Mouse (Mus musculus) MEL (cell line): ENCODE data around the gene Gm19684. TPM values are rescaled to one million over a fixed set of nuclear protein-coding genes. Genes with fewer than 3 reads are reported as not detected.
"Not testable (repeated sequence)": the region's sequence is repeated elsewhere in the genome, so short reads cannot be mapped to it uniquely, and the experiment has no call there.

Experiments used
- DNase-seq: peaks from one replicate; pipeline ENCODE4 v3.0.0; 2011; ENCODE audit warnings: low read depth, low spot score
- H3K27ac ChIP-seq: 2 replicates; pipeline ENCODE4 v1.5.1; 2012; ENCODE audit warnings: low read depth, mild to moderate bottlenecking, control low read depth, low read length, moderate library complexity; ENCODE audit not compliant: control insufficient read depth
- H3K27me3 ChIP-seq, 2 experiments: fragments of 150-350 bp in 1 of 2; sonication (generic) in 1 of 2; 2 replicates each; pipeline ENCODE4 v1.6.1; 2012; ENCODE audit warnings: low read length in 2 of 2, mild to moderate bottlenecking in 2 of 2, improper control_type of control experiment in 1 of 2, moderate library complexity in 1 of 2; ENCODE audit not compliant: insufficient read depth in 2 of 2, control insufficient read depth in 1 of 2
- H3K36me3 ChIP-seq, 2 experiments: 2 replicates each; pipeline ENCODE4 v1.6.1; 2012 to 2014; ENCODE audit warnings: low read length in 2 of 2, improper control_type of control experiment in 1 of 2, inconsistent platforms in 1 of 2, mild to moderate bottlenecking in 1 of 2; ENCODE audit not compliant: insufficient read depth in 2 of 2, control insufficient read depth in 1 of 2
- H3K4me1 ChIP-seq, 2 experiments: fragments of 150-350 bp in 1 of 2; sonication (generic) in 1 of 2; 2 replicates each; pipeline ENCODE4 v1.6.1; 2012; ENCODE audit warnings: low read length in 2 of 2, improper control_type of control experiment in 1 of 2, mild to moderate bottlenecking in 1 of 2; ENCODE audit not compliant: insufficient read depth in 2 of 2, control insufficient read depth in 1 of 2
- H3K4me3 ChIP-seq, 2 experiments: fragments of 150-350 bp in 1 of 2; sonication (generic) in 1 of 2; 2 replicates each; pipeline ENCODE4 v1.5.1; 2012; ENCODE audit warnings: low read depth in 2 of 2, low read length in 2 of 2, mild to moderate bottlenecking in 2 of 2, moderate library complexity in 2 of 2, control low read depth in 1 of 2, improper control_type of control experiment in 1 of 2; ENCODE audit not compliant: control insufficient read depth in 1 of 2, insufficient read depth in 1 of 2
- H3K79me2 ChIP-seq: 2 replicates; pipeline ENCODE4 v1.6.1; 2012; ENCODE audit warnings: mild to moderate bottlenecking, low read length, moderate library complexity; ENCODE audit not compliant: control insufficient read depth, poor library complexity, insufficient read depth
- H3K9ac ChIP-seq: 2 replicates; pipeline ENCODE4 v1.6.1; 2012; ENCODE audit warnings: low read depth, mild to moderate bottlenecking, control low read depth, low read length, moderate library complexity; ENCODE audit not compliant: control insufficient read depth, poor library complexity, severe bottlenecking
- H3K9me3 ChIP-seq: fragments of 150-350 bp; sonication (generic); replicated peaks from 2 replicates; pipeline ENCODE4 v1.6.1; 2012; ENCODE audit warnings: mild to moderate bottlenecking, low read length, improper control_type of control experiment, moderate library complexity; ENCODE audit not compliant: insufficient read depth
- ETS1 ChIP-seq: IDR thresholded peaks from 2 replicates; pipeline ENCODE4 v1.6.1; 2012; ENCODE audit warnings: low read depth, mild to moderate bottlenecking, inconsistent platforms, low read length, improper control_type of control experiment, moderate library complexity
- HCFC1 ChIP-seq: IDR thresholded peaks from 2 replicates; pipeline ENCODE4 v1.6.1; 2012; ENCODE audit warnings: low read depth, mild to moderate bottlenecking, inconsistent platforms, low read length, improper control_type of control experiment, moderate library complexity
- KAT2A ChIP-seq: conservative IDR thresholded peaks from 2 replicates; pipeline ENCODE4 v1.6.1; 2012; ENCODE audit warnings: low read depth, low read length, improper control_type of control experiment, inconsistent platforms
- MXI1 ChIP-seq: IDR thresholded peaks from 2 replicates; pipeline ENCODE4 v1.6.1; 2011; ENCODE audit warnings: mild to moderate bottlenecking, low read depth, low read length, improper control_type of control experiment
- MYB ChIP-seq: IDR thresholded peaks from 2 replicates; pipeline ENCODE4 v1.6.1; 2011; ENCODE audit warnings: mild to moderate bottlenecking, low read depth, low read length, improper control_type of control experiment
- MYC ChIP-seq: IDR thresholded peaks from 2 replicates; pipeline ENCODE4 v1.6.1; 2011; ENCODE audit warnings: low read depth, mild to moderate bottlenecking, low read length, improper control_type of control experiment, moderate library complexity
- POLR2AphosphoS2 ChIP-seq: IDR thresholded peaks from 2 replicates; pipeline ENCODE4 v1.6.1; 2011; ENCODE audit warnings: low read length, improper control_type of control experiment
- RAD21 ChIP-seq: IDR thresholded peaks from 2 replicates; pipeline ENCODE4 v1.6.1; 2011; ENCODE audit warnings: mild to moderate bottlenecking, low read depth, low read length, improper control_type of control experiment
- RCOR1 ChIP-seq: IDR thresholded peaks from 2 replicates; pipeline ENCODE4 v1.6.1; 2012; ENCODE audit warnings: low read depth, mild to moderate bottlenecking, inconsistent platforms, low read length, improper control_type of control experiment
- SMC3 ChIP-seq: IDR thresholded peaks from 2 replicates; pipeline ENCODE4 v1.6.1; 2011; ENCODE audit warnings: low read depth, low read length, improper control_type of control experiment
- UBTF ChIP-seq: IDR thresholded peaks from 2 replicates; pipeline ENCODE4 v1.6.1; 2012; ENCODE audit warnings: low read depth, mild to moderate bottlenecking, inconsistent platforms, low read length, improper control_type of control experiment, moderate library complexity, borderline replicate concordance; ENCODE audit not compliant: insufficient read depth
- USF2 ChIP-seq, 2 experiments: IDR thresholded peaks; 2 replicates each; pipeline ENCODE4 v1.6.1; 2011 to 2012; ENCODE audit warnings: improper control_type of control experiment in 2 of 2, low read length in 2 of 2, borderline replicate concordance in 1 of 2, inconsistent platforms in 1 of 2, low read depth in 1 of 2, mild to moderate bottlenecking in 1 of 2; ENCODE audit not compliant: insufficient read depth in 1 of 2
- ZMIZ1 ChIP-seq: IDR thresholded peaks from 2 replicates; pipeline ENCODE4 v1.6.1; 2012; ENCODE audit warnings: low read depth, mild to moderate bottlenecking, inconsistent platforms, low read length, improper control_type of control experiment, moderate library complexity
- polyA plus RNA-seq, 2 experiments: library from polyadenylated mRNA; stranded (reverse) in 1 of 2; unstranded in 1 of 2; fragments of >175 nt in 1 of 2; fragments of >200 nt in 1 of 2; gene quantifications; 2 replicates each; pipeline versions ENCODE4 v1.2.1 to v1.2.4; 2012; ENCODE audit warnings: low replicate concordance in 2 of 2, low read depth in 1 of 2; ENCODE audit not compliant: insufficient read length in 2 of 2, insufficient read depth in 1 of 2, missing spikeins in 1 of 2
- total RNA-seq: library from RNA; depleted of rRNA; stranded (reverse); fragments of 300-350 nt; gene quantifications from 2 replicates; pipeline ENCODE4 v1.2.3, GENCODE M21; 2012

Gm19684 gene
- total and polyA plus RNA-seq, 3 experiments = not detected

DNA sequence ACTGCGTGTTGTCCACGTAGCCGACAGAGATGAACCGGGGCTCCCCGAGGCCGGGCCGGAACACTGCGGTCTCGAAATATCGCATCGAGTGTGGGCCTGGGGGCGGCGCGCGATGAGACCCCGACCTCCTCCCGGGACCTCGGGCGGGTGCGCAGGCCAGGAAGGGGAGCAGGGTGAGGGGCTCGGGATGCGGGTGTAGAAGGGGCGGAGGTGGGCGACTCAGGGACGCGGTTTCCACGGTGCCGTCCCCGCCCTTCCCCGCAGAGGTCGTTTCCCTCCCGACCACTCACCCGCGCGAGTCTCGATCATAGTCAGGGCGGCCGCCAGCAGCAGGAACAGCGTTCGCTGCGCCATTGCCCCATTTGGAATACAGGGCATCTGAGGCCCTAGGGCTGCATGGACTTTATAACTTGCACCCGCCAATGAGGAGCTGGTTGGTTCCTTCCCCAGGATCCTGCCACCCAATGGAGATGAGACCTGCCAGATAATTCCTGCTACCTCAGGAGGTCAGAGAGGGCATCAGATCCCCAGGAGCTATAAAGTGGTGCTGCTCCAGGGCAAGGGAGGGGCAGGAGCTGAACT lies 37.5 kb upstream of the Gm19684 start:
- Histone ChIP-seq H3K36me3 (no peaks in the 10 kb centered on the region), H3K4me3 (no peak overlapping the region), H3K4me1 (no peaks in the 10 kb centered on the region; a peak in 1 of 4 replicates), H3K9ac (no peak overlapping the region), H3K9me3 (no peaks in the 10 kb centered on the region), H3K27ac (no peak overlapping the region), H3K27me3 (no peaks in the 10 kb centered on the region), H3K79me2 (no peaks in the 10 kb centered on the region)
- TF ChIP-seq MXI1 (no peak), MYC (no peak), RCOR1 (no peak), RAD21 (no peak), KAT2A (no peak), POLR2AphosphoS2 (no peak), UBTF (no peak), ETS1 (no peak), USF2 (IDR thresholded peaks at IDR 0.05; ENCODE audit: borderline replicate concordance in 1 of 2, insufficient read depth in 1 of 2, low read depth in 1 of 2, low read length in 2 of 2) (no peak), ZMIZ1 (no peak), HCFC1 (no peak), SMC3 (no peak), MYB (no peak)
- no peak for DNase-seq

- not testable (repeated sequence) for DNase-seq, H3K4me3 ChIP-seq, H3K4me1 ChIP-seq, H3K79me2 ChIP-seq, H3K36me3 ChIP-seq, H3K27me3 ChIP-seq, H3K9ac ChIP-seq, H3K27ac ChIP-seq, H3K9me3 ChIP-seq
Observed at GRCm38 (mm10) chr17:36085976-36086375, 35.5 kb upstream of the Gm19684 start.

- H3K9ac ChIP-seq, H3K27ac ChIP-seq, H3K4me3 ChIP-seq, DNase-seq, H3K27me3 ChIP-seq, H3K79me2 ChIP-seq, H3K36me3 ChIP-seq, H3K4me1 ChIP-seq, H3K9me3 ChIP-seq: not testable (repeated sequence)
Observed at GRCm38 (mm10) chr17:36091933-36092332, 29.5 kb upstream of the Gm19684 start.

DNA sequence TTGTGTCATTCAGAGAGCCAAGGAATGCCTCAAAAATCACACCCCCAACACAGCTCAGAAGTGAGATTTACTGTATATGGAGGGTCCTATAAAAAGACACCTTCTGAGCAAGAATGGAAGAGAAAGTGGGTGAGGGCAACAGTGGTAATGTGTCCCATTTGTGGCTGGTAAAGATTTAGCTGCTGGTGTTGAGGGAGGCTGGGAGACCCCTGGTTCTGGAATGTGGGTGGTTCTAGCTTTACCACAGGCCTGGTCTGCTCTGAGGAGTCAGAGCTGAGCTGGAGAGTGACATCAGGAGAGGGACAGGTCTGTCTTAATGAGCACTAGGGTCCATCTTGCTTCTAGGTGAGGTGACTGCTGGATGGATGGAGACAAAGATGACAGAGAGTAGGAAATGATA lies 29.0 kb upstream of the Gm19684 start:
- H3K27ac ChIP-seq, H3K36me3 ChIP-seq, H3K9me3 ChIP-seq, DNase-seq, H3K4me1 ChIP-seq, H3K4me3 ChIP-seq, H3K27me3 ChIP-seq, H3K9ac ChIP-seq, H3K79me2 ChIP-seq: not testable (repeated sequence)
